Mouse (Mus musculus) liver, postnatal 0 days (tissue): Measurements from ENCODE around the gene Stx1a.

Experiments
- CTCF ChIP-seq: sonication (generic); IDR thresholded peaks from 2 replicates; pipeline ENCODE4 v1.5.1; 2016; ENCODE audit warnings: antibody characterized with exemption, low read depth
- EP300 ChIP-seq: IDR thresholded peaks from 2 replicates; pipeline ENCODE4 v1.6.1; 2016; ENCODE audit warnings: antibody characterized with exemption, low read depth, mild to moderate bottlenecking

DNA sequence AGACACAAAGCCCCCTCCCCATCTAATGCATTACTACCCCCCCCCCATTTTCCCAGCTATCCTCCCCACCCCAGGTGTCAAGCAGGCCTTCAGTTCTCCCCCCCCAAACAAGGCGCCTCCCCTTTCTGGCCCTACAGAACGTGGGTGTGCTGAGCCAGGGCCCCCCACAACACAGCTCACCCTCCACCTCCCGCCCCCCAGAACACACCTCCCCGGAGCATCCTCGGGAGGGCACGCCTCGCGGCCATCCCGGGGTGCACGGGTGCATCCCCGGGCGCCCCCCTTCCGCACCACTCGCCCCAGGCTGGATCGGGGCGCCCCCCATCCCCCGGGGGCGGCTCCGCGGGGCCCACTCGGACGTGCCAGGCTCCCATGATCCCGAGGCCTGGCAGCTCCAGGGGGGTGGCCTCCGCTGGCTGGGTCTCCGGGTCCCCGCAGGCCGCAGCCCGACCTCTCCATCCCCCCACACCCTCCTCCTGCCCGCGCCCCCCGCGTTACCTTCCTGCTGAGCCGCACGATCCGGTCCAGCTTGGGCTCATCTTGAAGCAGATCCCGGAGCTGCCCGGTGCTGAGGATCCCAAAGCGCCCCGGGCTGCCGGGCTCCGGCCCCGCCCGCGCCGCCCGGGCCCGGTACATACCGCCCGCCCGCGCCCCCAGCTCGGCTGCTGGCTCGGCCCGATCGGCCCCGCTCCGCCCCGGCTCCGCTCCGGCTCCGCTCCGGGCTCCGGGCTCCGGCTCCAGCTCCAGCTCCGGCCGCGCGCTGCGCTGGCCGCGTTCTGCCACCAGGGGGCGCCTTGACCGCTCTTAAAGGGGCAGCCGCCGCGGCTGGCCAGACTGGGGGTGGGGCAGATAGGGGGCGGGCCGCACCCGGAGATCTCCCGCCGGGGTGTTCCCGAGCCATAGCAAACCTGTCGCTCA lies 54.5 kb downstream of the Stx1a start, which contains the start of gene Vps37d:
- TF ChIP-seq CTCF (peak; percentile 86), EP300 (no peak)
